Mouse (Mus musculus): ENCODE data around the gene 1110004F10Rik.

Gene 1110004F10Rik

GRCm38 (mm10) chr7:116093466-116093850, 54.3 kb downstream of the 1110004F10Rik start:
- DNase-seq = no peak

GRCm38 (mm10) chr7:116099952-116100528, 60.8 kb downstream of the 1110004F10Rik start:
- DNase-seq = no peak

- DNase-seq = no peak
These were observed 63.9 kb downstream of the 1110004F10Rik start for GRCm38 (mm10) chr7:116103091-116103490.

- DNase-seq = peak in 1 of 2 experiments; percentile 53
These were observed 71.5 kb downstream of the 1110004F10Rik start for GRCm38 (mm10) chr7:116110661-116111060.

GRCm38 (mm10) chr7:116111546-116111945, 72.3 kb downstream of the 1110004F10Rik start:
- DNase-seq = peak in 1 of 2 experiments; percentile 41

GRCm38 (mm10) chr7:116115216-116115930, 76.2 kb downstream of the 1110004F10Rik start:
- DNase-seq = peak in 1 of 2 experiments; percentile 1

GRCm38 (mm10) chr7:116115991-116116390, 76.8 kb downstream of the 1110004F10Rik start:
- DNase-seq = no peak

- peak; percentile 35 to 55 for DNase-seq
These were observed 80.2 kb downstream of the 1110004F10Rik start for GRCm38 (mm10) chr7:116119306-116119857.

- no peak for DNase-seq
These were observed 81.5 kb downstream of the 1110004F10Rik start for GRCm38 (mm10) chr7:116120737-116121136.

- no peak for DNase-seq
These were observed 82.0 kb downstream of the 1110004F10Rik start for GRCm38 (mm10) chr7:116121202-116121601.

GRCm38 (mm10) chr7:116122981-116123596, 83.9 kb downstream of the 1110004F10Rik start:
- peak; percentile 89 to 94 for DNase-seq

- peak in 1 of 2 experiments; percentile 37 for DNase-seq
These were observed 84.4 kb downstream of the 1110004F10Rik start for GRCm38 (mm10) chr7:116123597-116123985.

GRCm38 (mm10) chr7:116124057-116124456, 84.9 kb downstream of the 1110004F10Rik start:
- DNase-seq = peak; percentile 53 to 58

GRCm38 (mm10) chr7:116125671-116126070, 86.5 kb downstream of the 1110004F10Rik start:
- peak; percentile 78 to 83 for DNase-seq

GRCm38 (mm10) chr7:116127052-116127451, 87.9 kb downstream of the 1110004F10Rik start:
- DNase-seq = no peak

- DNase-seq = no peak
These were observed 89.1 kb downstream of the 1110004F10Rik start for GRCm38 (mm10) chr7:116128286-116128685.

GRCm38 (mm10) chr7:116129374-116129773, 90.2 kb downstream of the 1110004F10Rik start:
- no peak for DNase-seq

- peak; percentile 78 to 85 for DNase-seq
These were observed 92.2 kb downstream of the 1110004F10Rik start for GRCm38 (mm10) chr7:116131390-116131789.

GRCm38 (mm10) chr7:116132078-116132477, 92.9 kb downstream of the 1110004F10Rik start:
- DNase-seq = peak; percentile 93 to 97

- DNase-seq = peak; percentile 59 to 64
These were observed 95.5 kb downstream of the 1110004F10Rik start for GRCm38 (mm10) chr7:116134413-116135292.

- no peak for DNase-seq
These were observed 98.0 kb downstream of the 1110004F10Rik start for GRCm38 (mm10) chr7:116137149-116137548.

- DNase-seq = peak; percentile 45 to 63
These were observed 98.5 kb downstream of the 1110004F10Rik start for GRCm38 (mm10) chr7:116137671-116138070.

All from cerebellum, postnatal 10 days (tissue).